Mouse (Mus musculus): ENCODE results near the gene Igsf11. TPM values are rescaled to one million over a fixed set of nuclear protein-coding genes. Genes with fewer than 3 reads are reported as not detected.

Igsf11 gene
- 16.6 and 21.9 TPM in 2 replicates for polyA plus RNA-seq (2021; fragmentation: Nextera tagmentation)
- long read RNA-seq, experiment 1, partial matches to known transcripts, result 0 of 26 reads
- long read RNA-seq, experiment 1, other reads (novel, unspliced or antisense), result 24 of 26 reads
- long read RNA-seq, experiment 2, transcript Igsf11-201 (7 exons, 3,443 nt), result major isoform, 12 of 23 reads
- long read RNA-seq, experiment 2, partial matches to known transcripts, result 2 of 23 reads
- long read RNA-seq, experiment 2, other reads (novel, unspliced or antisense), result 9 of 23 reads

DNA sequence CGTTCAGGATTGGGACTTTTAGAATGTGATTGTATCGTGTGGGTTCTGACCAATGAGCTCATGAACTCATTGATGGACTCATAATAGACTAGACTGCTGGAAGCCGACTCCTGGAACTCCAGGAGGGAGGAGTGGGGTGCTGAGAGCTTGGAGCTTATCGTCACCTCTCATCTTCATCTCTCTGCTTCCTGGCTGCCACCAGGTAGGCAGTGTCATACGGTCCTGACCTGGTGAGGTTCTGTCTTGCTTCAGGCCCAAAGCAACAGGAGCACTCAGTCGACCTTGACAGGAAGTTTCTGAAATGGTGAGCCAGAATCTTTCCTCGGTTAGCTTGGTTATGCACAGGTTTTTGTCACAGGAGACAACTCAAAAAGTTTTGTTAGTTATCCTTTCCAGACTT, at the start of gene Igsf11:
Gene Igsf11 (plus strand): TSS at position 301 of the 400 bp plus-strand sequence.

Other genes with a start within 250 kb of the Igsf11 start
- 5.6 and 6.3 TPM in 2 replicates for gene Arhgap31, start 179.4 kb upstream of the Igsf11 start, polyA plus RNA-seq (2021; fragmentation: Nextera tagmentation)
- gene B4galt4, start 150.4 kb upstream of the Igsf11 start, polyA plus RNA-seq (2021; fragmentation: Nextera tagmentation), result 22.9 and 23.1 TPM in 2 replicates
- gene Upk1b, start 92.3 kb upstream of the Igsf11 start, polyA plus RNA-seq (2021; fragmentation: Nextera tagmentation), result 1.4 and 1.8 TPM in 2 replicates
- gene 4930435E12Rik, start 63.9 kb upstream of the Igsf11 start, polyA plus RNA-seq (2021; fragmentation: Nextera tagmentation), result not detected in 2 replicates

All from layer of hippocampus, adult 6 months (tissue).